Mouse (Mus musculus): ENCODE measurements around the gene Pcp2.

GRCm38 (mm10) chr8:3671980-3672491, 46.7 kb upstream of the Pcp2 start, which contains the start of gene Fcor:
- TF ChIP-seq CTCF (conservative IDR thresholded peaks at IDR 0.05; ENCODE audit: low read length) (peak; percentile 70), NANOG (IDR thresholded peaks at IDR 0.05; ENCODE audit: borderline replicate concordance, low read length) (no peak)

Data from E14TG2a.4 (cell line).